Mouse (Mus musculus): ENCODE data around the gene Lhx5.

DNA sequence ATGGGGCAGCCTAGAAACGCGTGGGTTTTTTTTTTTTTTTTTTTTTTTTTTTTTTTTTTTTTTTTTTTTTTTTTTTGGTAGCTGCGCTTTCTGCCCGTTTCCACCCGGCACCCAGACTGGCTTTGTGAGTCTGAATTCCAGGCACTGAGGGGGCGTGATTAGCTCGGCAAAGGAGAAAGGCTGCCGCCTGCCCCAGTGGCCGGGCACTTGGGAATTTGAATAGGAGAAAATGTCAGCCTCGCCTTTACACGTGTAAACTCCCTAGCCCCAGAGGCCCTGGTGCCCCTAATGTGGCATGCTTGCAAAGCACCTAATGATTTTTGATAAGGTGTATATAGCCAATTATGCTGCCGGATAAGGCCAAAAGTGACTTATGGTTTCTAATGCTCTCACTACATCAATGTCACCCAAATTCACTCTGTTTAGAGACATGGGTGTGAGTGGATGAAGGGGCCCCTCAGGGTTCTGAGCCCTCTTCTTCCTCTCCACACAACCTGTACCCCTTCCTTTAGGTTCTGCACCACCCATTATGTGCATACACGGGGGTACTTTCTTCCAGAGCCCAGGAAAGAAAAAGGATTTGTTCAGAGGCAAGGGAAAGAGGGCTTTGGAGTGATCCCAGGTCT lies 1.7 kb downstream of the Lhx5 start:
- no peak for TF ChIP-seq POLR2A (IDR thresholded peaks at IDR 0.05; ENCODE audit: borderline replicate concordance, extremely low read depth, insufficient read depth, insufficient read length, poor library complexity, severe bottlenecking)
- TF ChIP-seq CTCF (IDR thresholded peaks at IDR 0.05; ENCODE audit: borderline replicate concordance, extremely low read depth, insufficient read depth, insufficient read length) = no peak

Measured in brain, embryonic 14.5 days (tissue).